Mouse (Mus musculus) layer of hippocampus, adult 18-20 months (tissue): ENCODE measurements around the gene Fam83f. TPM values are rescaled to one million over a fixed set of nuclear protein-coding genes. Genes with fewer than 3 reads are reported as not detected.
A peak's percentile ranks its signal among the peaks of the same experiment; 100 is the strongest.
"Not testable (repeated sequence)": the region's sequence is repeated elsewhere in the genome, so short reads cannot be mapped to it uniquely, and the experiment has no call there.

Experiments used
- DNase-seq, 2 experiments: peaks; one replicate each; pipeline ENCODE4 v3.0.0; 2022; ENCODE audit warnings: low spot score in 2 of 2
- total RNA-seq, 2 experiments: library from RNA; stranded (reverse); gene quantifications; 2 replicates each; pipeline ENCODE4 v1.2.3; 2021

The Fam83f gene
- total RNA-seq, 2 experiments from 2014 or later = 0.10 TPM; not detected in 1

GRCm38 (mm10) chr15:80705828-80706549, 34.3 kb downstream of the Fam83f start:
- peak; percentile 67 to 91 for DNase-seq

DNA sequence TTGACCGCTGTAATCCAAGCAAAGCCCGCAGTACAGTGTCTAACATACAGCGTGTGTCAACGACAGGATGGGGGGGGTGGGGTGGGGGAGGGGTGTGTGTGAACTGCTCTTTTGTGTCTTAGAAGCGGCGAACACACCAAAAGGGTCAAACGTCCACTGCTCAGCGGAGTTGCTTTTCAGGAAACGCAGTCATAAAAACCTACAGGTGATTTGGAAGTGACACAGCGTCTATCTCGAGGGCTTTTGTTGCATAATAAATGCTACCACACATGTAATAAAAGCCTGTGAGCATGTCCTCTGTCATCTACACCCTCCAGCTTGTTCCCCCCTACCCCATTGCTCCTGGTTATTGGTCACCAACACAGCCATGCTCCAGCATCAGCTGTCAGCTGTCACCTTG, 34.9 kb downstream of the Fam83f start:
- DNase-seq = no peak

DNA sequence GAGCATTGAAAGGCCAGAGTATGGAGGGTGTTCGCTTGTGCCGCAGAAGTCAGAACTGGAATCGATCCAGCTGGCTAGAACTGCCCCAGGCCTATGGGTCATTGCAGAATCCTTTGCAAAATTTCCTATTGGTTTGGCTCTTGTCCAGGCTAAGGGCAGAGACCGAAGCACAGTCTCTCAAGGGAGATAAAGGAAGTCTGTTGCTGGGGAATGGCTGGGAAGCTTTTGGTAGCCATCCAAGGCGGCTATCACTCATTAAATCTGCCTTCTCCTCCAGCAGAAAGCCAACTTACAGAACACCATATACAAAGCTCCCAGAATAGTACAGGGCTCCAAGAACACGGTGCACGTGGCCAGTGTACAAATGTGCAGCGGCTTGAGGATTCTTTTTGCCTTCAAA, 35.4 kb downstream of the Fam83f start:
- DNase-seq = no peak

DNA sequence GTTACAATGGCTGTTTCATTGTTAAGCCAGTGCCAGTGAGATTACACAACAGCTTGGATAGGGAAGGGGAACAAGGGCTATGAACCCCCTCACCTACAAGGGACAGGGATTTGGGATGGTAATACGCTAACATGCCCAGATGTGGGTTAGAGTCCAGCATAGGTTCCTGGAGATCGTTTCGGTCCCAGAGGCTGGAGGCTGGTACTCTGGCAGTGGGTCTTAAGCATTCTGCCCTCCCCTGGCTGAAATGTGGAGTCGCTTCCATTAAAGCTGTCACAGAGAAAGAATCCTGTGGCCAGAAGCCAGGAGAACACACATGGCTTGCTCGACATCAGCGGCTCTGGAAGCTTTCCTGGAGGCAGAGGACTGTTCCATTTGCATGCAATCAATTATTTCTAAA, 37.9 kb downstream of the Fam83f start:
- peak; percentile 64 to 86 for DNase-seq

GRCm38 (mm10) chr15:80710257-80710607, 38.6 kb downstream of the Fam83f start:
- DNase-seq = no peak

- peak; percentile 99 for DNase-seq
These were observed 39.1 kb downstream of the Fam83f start, which contains the start of gene Tnrc6b for GRCm38 (mm10) chr15:80710608-80711363. TSS of gene Tnrc6b (plus strand) at chr15:80711313.

- peak; percentile 37 to 54 for DNase-seq
These were observed 39.9 kb downstream of the Fam83f start for GRCm38 (mm10) chr15:80711401-80712151.

GRCm38 (mm10) chr15:80714299-80714698, 42.7 kb downstream of the Fam83f start:
- DNase-seq = no peak

GRCm38 (mm10) chr15:80716631-80717135, 45.0 kb downstream of the Fam83f start:
- DNase-seq = no peak

- peak in 1 of 2 experiments; percentile 56 for DNase-seq
These were observed 45.8 kb downstream of the Fam83f start for GRCm38 (mm10) chr15:80717431-80717830.

GRCm38 (mm10) chr15:80720249-80720648, 48.6 kb downstream of the Fam83f start:
- no peak for DNase-seq

GRCm38 (mm10) chr15:80721861-80722260, 50.2 kb downstream of the Fam83f start:
- no peak for DNase-seq

DNA sequence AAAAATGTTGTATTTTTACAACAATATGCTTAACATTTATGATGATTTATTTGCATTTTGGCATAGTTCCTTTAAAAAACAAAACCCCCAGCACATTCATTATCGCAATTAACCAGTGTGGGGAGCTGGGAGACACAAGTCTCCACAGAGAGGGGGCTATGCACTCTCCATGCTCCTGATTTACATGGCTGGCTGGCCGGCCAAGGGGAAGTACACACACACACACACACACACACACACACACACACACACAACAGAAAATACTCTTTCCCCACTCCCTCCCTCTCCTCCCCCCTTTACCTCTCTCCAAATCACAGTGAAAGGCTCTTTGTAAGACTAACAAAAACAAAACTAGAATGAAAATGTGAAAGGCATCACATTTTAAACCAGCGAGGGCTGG, 50.7 kb downstream of the Fam83f start:
- no peak for DNase-seq

DNA sequence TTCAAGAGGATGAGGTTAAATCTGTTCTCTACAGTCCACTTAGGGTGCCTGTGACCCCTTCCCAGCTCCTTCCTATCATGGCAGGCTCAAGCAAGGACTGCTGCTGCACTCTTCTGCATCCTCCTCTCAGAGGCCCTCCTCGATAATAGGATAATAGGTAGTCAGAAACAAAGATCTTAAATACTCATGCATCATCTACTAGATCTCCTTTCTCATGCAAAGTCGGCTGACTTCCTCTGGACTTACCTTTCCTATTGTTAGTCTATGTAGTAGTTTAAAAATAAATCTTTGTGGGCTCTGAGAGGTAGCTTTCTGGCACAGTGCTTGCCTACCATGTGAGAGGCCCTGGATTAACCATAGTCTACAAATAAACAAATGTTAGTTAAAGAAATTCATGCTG, 57.8 kb downstream of the Fam83f start:
- no peak for DNase-seq

GRCm38 (mm10) chr15:80731043-80731442, 59.4 kb downstream of the Fam83f start:
- no peak for DNase-seq

DNA sequence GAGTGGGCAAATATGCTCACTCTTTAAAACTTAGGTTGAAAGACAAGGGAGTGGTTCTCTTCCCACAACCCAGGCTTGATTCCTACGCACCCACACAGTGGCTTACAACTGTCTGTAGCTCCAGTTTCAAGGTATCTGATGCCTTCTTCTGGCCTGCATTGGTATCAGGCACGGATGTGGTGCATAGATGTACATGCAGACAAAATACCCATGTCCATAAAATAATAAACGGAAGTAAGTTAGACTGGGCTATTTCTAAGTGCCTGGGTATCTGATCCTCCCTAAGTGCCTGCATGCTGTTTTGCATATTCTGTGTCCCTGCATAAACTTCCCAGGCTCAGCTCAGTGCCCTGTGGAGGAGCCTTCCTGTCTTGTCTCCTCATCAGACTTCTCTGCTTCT, 59.9 kb downstream of the Fam83f start:
- no peak for DNase-seq

DNA sequence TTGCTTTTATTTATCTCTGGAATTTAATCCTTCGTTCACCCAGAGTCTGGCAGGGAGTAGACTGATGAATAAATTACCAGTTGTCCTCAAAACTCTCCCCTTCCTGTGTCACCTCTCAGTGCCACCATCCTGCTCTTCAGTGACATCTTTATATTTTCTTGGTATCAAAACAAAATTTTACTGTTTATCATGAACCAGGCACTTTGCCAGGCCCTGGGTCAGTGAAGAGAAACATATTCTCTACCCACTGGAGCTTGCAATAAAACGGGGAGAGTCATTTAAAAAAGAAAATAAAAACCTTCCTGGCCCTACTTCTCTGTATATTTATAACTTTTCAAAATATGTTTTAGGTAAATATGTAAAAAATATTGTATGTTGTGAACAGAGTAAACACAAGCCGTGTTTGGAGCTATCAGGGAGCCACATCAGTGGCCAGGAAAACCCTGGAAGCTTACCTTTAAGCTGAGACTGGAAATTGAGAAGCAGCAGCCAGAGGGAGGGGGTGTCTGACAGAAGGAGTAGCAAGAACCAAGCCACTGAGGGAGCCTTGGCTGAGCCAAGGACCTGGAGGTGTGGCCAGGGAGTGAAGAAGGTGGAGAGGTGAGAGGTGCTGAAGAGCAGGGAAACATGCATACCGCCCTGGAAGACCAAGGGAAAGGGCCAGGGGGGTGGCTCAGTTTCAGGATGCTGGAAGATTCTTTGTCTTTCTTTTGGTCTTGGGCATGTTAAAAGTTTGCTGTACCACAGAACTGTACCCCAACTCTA, 60.8 kb downstream of the Fam83f start:
- no peak for DNase-seq

DNA sequence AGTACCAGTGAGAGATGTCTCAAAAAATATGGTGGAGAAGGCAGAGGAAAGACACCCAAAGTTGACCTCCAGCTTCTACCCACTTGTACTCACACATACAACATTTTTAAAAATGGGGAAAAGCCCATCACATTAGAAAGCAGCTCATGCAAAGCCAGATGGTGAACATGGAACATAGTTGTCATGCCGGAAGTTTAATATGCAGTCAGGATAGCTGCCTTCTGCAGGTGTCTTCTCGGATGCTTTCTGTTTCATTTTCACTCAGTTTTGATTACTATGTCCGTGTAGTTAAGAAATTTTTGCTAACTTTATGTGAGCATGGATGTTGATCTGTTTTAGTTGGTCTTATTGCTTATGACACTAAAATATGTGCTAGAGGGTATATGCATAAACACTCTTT, 63.7 kb downstream of the Fam83f start:
- no peak for DNase-seq

DNA sequence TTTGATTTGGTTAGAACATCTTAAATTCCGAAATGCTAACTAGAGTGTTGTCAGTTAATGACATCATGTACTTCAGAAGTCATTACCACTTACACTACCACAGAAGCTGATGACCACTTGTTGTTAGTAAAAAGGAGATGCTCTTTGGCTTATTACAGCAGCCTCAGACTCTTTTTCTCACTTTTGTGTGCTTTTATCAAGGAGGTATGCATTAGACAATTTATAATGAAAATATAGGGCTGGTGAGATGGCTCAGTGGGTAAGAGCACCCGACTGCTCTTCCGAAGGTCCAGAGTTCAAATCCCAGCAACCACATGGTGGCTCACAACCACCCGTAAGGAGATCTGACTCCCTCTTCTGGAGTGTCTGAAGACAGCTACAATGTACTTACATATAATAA, 64.1 kb downstream of the Fam83f start:
- not testable (repeated sequence) for DNase-seq

DNA sequence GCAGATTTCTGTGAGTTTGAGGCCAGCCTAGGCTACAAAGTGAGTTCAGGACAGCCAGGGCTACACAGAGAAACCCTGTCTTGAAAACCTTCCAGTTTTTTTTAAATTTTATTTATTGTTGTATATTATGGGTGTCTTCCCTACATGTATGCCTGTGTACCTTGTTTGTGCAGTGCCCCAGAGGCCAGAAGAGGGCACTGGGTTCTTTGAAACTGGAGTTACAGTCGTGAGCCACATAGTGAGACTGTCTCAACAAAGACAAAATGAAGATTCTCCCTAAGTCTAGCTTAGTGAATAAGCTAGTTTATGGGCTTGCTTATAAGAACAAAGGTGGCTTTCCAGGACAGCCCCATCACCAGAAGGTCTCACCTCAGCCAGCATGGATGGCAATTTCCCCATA, 64.9 kb downstream of the Fam83f start:
- no peak for DNase-seq

GRCm38 (mm10) chr15:80738244-80738643, 66.6 kb downstream of the Fam83f start:
- DNase-seq = no peak
